Mouse (Mus musculus) midbrain, embryonic 14.5 days (tissue): ENCODE measurements at regions not wholly inside any gene's neighbourhood (a gene's known extent, or its start where the extent isn't known, plus 50 kb on each side); places are given as distances from the start of the nearest gene placed in this dataset.

ENCODE experiments used
- ATAC-seq: fragments of 200-750 bp; cut with Nextera tagmentation; 2 replicates; pipeline ENCODE4 v1.8.0; 2017; ENCODE audit warnings: moderate number of reproducible peaks, moderate library complexity; ENCODE audit not compliant: low FRiP score, low TSS enrichment
- DNase-seq: peaks from one replicate; pipeline ENCODE4 v3.0.0-alpha.2; 2015
- H3K27ac ChIP-seq: fragments of 300-500 bp; sonication (generic); replicated peaks from 2 replicates; pipeline ENCODE4 v1.5.1; 2014; ENCODE audit warnings: mild to moderate bottlenecking, low read depth, low read length, moderate library complexity
- H3K27me3 ChIP-seq: fragments of 300-500 bp; sonication (generic); 2 replicates; pipeline ENCODE4 v1.6.1; 2014; ENCODE audit warnings: low read length, control low read depth, mixed read lengths; ENCODE audit not compliant: control insufficient read depth, insufficient read depth
- H3K36me3 ChIP-seq: fragments of 300-500 bp; sonication (generic); 2 replicates; pipeline ENCODE4 v1.6.1; 2014; ENCODE audit warnings: low read length, control low read depth; ENCODE audit not compliant: control insufficient read depth, insufficient read depth
- H3K4me1 ChIP-seq: fragments of 300-500 bp; sonication (generic); 2 replicates; pipeline ENCODE4 v1.6.1; 2014; ENCODE audit warnings: mild to moderate bottlenecking, antibody characterized with exemption, low read length, control low read depth; ENCODE audit not compliant: control insufficient read depth, insufficient read depth
- H3K4me2 ChIP-seq: fragments of 300-500 bp; sonication (generic); 2 replicates; pipeline ENCODE4 v1.6.1; 2014; ENCODE audit warnings: mild to moderate bottlenecking, low read length, moderate library complexity
- H3K4me3 ChIP-seq: fragments of 300-500 bp; sonication (generic); replicated peaks from 2 replicates; pipeline ENCODE4 v1.5.1; 2014; ENCODE audit warnings: low read depth, low read length
- H3K9ac ChIP-seq: fragments of 300-500 bp; sonication (generic); replicated peaks from 2 replicates; pipeline ENCODE4 v1.6.1; 2014; ENCODE audit warnings: mild to moderate bottlenecking, low read length, moderate library complexity
- H3K9me3 ChIP-seq: fragments of 300-500 bp; sonication (generic); 2 replicates; pipeline ENCODE4 v1.6.1; 2016; ENCODE audit warnings: low read length, control low read depth, mixed read lengths; ENCODE audit not compliant: control insufficient read depth
- WGBS: fragments of 180-500 bp; shearing (Covaris S2); extraction: QIAGEN DNeasy Blood & Tissue Kit; methylation state at CpG from one replicate; pipeline ENCODE4 v1.1.7; 2014; 5-methylcytosine and 5-hydroxymethylcytosine counted together

DNA sequence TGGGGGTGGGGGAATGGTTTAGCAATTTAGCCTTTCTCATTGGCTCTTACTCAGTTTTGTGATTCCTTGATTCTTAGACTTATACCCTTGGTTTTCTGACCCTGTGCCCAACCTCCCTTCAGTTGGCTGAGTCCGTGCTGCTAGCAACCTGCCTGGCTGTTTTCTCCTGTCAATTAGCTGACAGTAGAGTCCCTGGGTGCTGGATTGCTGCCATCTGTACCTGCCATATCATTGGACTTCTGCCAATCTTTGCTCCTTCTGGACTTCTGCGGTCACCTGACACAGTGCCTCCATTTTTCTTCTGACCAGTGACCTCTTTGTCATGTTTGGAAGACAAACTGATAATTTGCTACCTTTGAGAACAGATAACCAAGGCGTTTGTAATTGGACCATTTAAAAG lies 140.5 kb downstream of the Cavin4 start:
- Histone ChIP-seq H3K27ac (no peak overlapping the region), H3K4me2 (no peak overlapping the region), H3K27me3 (no peaks in the 10 kb centered on the region), H3K9ac (no peak overlapping the region), H3K9me3 (no peaks in the 10 kb centered on the region), H3K4me1 (no peaks in the 10 kb centered on the region), H3K36me3 (no peaks in the 10 kb centered on the region), H3K4me3 (no peak overlapping the region)
- ATAC-seq, result no peak
- peak; percentile 25 for DNase-seq
- 66% methylated on average over 3 of the region's 3 CpGs for WGBS

DNA sequence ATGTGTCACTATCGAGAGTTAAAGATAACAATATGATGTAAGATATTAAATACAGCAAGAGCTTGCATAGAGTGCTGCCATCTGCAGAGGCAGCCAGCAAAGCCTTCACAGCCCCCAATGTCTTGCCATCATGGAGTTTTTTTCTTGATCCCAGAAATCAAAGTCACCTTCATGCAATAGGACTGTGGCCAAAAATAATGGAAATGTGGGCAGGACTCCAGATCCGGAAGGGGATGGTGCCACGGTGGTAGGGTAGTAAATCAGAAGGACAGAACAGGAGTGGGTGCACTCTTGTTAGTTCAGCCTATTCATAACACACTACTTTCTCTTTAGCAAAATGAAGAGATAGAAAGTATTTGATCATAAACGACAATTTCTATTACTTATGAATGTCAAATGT lies 145.3 kb downstream of the Cavin4 start:
- Histone ChIP-seq H3K4me3 (no peak overlapping the region), H3K36me3 (no peaks in the 10 kb centered on the region), H3K4me1 (no peaks in the 10 kb centered on the region), H3K27ac (no peak overlapping the region), H3K27me3 (no peaks in the 10 kb centered on the region), H3K4me2 (no peak overlapping the region), H3K9ac (no peak overlapping the region), H3K9me3 (no peaks in the 10 kb centered on the region)
- ATAC-seq, result no peak
- WGBS, result 84% methylated on average over 4 of the region's 4 CpGs
- no peak for DNase-seq

DNA sequence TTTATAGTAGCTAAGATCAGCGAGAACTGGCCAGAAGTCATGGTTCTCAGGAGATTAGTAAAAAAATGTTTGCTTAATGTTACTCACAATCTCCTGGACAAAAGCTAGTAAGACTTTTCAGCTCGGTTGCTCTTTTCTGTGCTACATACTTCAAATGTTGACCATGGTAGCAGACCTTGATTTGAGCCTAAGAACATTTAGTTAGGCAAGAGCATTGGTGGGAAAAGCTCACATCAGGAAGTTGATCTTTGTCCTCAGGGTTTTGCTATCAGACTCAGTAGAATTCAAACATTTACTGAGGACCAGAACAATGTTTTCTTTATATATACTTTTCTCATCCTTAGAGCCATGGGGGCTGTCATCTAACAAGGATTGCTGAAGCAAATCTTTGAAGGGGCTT lies 170.4 kb downstream of the Cavin4 start:
- H3K36me3 ChIP-seq, result no peaks in the 10 kb centered on the region
- 78% methylated on average over 2 of the region's 2 CpGs for WGBS

DNA sequence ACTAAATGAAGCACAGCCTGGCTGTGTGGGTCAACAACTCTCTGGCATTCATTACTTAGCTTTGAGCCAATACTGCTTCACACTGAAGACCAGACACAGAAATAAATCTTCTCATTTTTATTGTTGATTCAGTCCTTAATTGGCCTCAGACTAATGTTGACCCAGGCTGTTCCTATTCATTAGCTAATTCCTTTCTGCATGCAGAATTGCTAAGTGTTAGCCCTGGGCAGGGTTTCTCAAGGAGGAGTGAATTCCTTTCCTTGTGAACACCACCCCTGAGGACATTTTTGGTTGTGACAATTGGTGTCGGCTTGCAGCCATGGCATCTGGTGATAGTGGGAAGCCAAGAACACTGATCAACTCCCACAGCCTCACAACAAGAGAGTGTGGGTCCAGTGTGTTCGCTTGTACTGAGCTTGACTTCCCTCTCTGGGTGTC lies 179.5 kb downstream of the Cavin4 start:
- Histone ChIP-seq H3K36me3 (no peaks in the 10 kb centered on the region), H3K4me2 (no peak overlapping the region), H3K9me3 (no peaks in the 10 kb centered on the region), H3K9ac (no peak overlapping the region), H3K27ac (no peak overlapping the region), H3K4me3 (no peak overlapping the region), H3K27me3 (no peaks in the 10 kb centered on the region), H3K4me1 (no peaks in the 10 kb centered on the region)
- ATAC-seq (no peak), DNase-seq (no peak)
- 80% methylated on average over 2 of the region's 2 CpGs for WGBS

More for the DNA sequence above, 170.4 kb downstream of the Cavin4 start:
- Histone ChIP-seq H3K9ac (no peak overlapping the region), H3K4me3 (no peak overlapping the region), H3K4me2 (no peak overlapping the region), H3K4me1 (no peaks in the 10 kb centered on the region), H3K9me3 (no peaks in the 10 kb centered on the region), H3K27me3 (no peaks in the 10 kb centered on the region), H3K27ac (no peak overlapping the region)
- DNase-seq, result no peak
- ATAC-seq, result no peak

DNA sequence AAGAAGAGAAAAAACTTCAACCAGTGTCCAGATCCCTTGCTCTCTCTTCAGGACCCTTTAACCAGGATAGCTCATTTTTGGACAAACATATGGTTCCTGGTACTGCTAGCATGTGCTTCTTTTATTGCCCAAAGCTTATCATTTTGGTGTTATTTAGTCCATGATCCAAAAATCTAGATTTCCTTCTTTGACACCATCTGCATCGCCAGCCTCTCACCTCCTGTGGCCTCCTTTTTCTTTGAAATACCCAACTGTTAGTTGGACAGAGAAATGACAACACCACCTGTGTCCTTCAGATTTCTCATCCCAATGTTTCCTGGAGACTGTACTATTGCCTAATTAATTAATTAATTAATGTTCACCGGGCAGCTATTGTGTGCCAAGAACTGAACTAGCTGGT lies 188.0 kb upstream of the Plppr1 start:
- Histone ChIP-seq H3K9me3 (no peaks in the 10 kb centered on the region), H3K27me3 (no peaks in the 10 kb centered on the region), H3K36me3 (no peaks in the 10 kb centered on the region), H3K4me2 (no peak overlapping the region), H3K9ac (no peak overlapping the region), H3K4me3 (no peak overlapping the region), H3K27ac (no peak overlapping the region), H3K4me1 (no peaks in the 10 kb centered on the region)
- ATAC-seq, result no peak
- 88% methylated on average over 2 of the region's 2 CpGs for WGBS
- DNase-seq, result no peak

DNA sequence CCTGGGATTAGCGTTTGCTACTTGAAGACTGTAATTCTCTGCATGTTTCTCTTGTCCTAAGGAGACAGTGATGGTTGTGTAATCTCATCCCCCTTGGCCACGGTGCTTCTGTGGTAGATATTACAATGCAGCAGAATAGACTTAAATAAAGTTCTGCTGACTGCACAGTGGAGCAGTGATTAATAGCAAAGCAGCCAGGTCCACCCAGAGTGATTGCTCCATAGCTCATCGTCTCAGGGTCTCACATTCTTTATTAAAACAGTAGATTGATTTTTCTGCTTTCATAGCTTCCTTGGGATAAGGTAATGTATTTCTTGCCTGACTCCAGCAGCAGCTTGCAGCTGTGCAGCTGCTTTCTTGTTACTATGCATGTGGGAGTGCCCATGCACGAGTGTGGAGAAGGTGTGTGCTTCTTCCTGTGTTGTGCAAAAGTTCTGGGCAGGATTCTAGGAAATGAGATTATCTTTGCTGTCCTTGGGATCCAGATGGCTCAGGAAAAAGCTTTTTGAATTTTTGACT lies 169.9 kb upstream of the Plppr1 start:
- Histone ChIP-seq H3K27ac (no peak overlapping the region), H3K27me3 (no peaks in the 10 kb centered on the region), H3K4me3 (no peak overlapping the region), H3K36me3 (no peaks in the 10 kb centered on the region), H3K9ac (no peak overlapping the region), H3K4me1 (no peaks in the 10 kb centered on the region), H3K9me3 (no peaks in the 10 kb centered on the region), H3K4me2 (no peak overlapping the region)
- DNase-seq (no peak), ATAC-seq (no peak)
- 73% methylated on average over 4 of the region's 4 CpGs for WGBS

DNA sequence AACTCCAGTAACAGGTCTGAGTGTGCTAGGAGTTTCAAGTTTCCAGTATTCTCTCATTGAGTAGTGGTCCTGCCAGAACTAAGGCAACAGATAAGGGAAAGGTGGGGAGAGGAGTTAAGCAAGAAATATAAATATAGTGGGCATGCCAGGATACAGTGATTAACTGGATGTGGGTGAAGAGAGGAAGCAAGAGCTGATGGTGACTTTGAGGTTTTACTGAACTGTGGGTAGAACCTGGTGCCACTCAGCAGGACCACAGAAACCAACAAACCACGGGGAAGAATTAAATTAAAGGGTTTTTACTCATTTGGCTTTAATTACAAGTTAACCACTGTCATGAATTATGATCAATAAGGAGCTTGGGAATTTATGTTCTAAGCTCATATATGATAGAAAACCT lies 154.5 kb upstream of the Plppr1 start:
- Histone ChIP-seq H3K4me2 (no peak overlapping the region), H3K27ac (no peak overlapping the region), H3K27me3 (no peaks in the 10 kb centered on the region), H3K36me3 (no peaks in the 10 kb centered on the region), H3K9ac (no peak overlapping the region), H3K4me3 (no peak overlapping the region), H3K4me1 (no peaks in the 10 kb centered on the region), H3K9me3 (no peaks in the 10 kb centered on the region)
- ATAC-seq (no peak), DNase-seq (no peak)
- WGBS, result 93% methylated on average over 1 of the region's 1 CpGs

DNA sequence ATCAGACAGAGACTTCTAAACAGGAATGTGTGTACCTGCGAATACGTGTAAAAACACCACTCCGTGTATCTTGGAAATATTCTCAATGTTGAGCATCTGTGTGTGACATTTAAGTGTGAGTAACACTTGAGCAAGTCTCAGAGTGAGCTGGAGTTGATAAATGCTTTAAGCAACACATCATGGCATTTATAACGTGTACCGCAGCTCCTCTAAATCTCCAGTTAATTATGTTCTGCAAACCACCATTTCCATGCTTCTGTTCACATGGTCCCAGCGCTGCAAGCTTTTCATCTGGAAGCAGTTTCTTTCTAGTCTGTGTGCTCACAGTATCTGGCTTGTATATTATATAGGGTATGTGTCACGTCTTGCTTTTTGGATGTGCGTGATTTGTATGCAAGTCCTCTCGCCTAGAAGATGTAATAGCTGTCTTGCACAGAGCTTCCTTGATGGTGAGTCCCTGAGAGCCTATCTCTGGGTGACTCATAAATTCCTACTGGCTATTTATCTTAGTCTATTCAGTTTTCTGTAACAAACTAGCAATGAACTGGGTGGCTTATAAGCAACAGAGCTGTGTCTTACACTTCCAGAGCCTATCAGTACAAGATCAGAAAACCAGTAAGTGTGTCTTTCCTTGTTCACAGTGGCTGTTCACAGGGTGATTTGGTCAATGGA lies 153.7 kb upstream of the Plppr1 start:
- WGBS, result 88% methylated on average over 9 of the region's 9 CpGs
- H3K4me1 ChIP-seq, result no peaks in the 10 kb centered on the region
- no peak overlapping the region for H3K4me2 ChIP-seq
- H3K4me3 ChIP-seq, result no peak overlapping the region
- no peak for DNase-seq
- H3K9ac ChIP-seq, result no peak overlapping the region
- no peak for ATAC-seq
- no peaks in the 10 kb centered on the region for H3K9me3 ChIP-seq
- H3K27ac ChIP-seq, result no peak overlapping the region
- no peaks in the 10 kb centered on the region for H3K27me3 ChIP-seq
- no peaks in the 10 kb centered on the region for H3K36me3 ChIP-seq

DNA sequence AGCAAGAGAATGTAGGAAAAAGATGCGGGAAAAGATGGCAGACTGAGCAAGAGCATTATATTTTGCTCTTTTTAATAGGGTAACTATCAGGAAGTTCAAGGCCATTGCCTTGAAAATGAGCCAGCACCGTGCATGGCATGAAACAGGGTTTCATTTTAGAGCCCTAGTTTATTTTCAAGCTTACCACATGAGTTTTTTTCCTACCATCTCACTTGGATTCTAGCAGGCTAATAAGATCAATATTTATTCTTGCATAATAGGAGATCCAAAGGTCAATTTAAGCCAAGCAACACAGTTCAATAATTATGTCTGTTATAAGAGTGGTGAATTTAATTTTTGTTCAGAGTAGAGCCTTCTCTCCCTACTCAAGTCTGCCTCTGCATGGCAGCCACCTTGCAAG lies 149.9 kb upstream of the Plppr1 start:
- ATAC-seq (no peak), DNase-seq (no peak)
- Histone ChIP-seq H3K9me3 (no peaks in the 10 kb centered on the region), H3K4me1 (no peaks in the 10 kb centered on the region), H3K4me3 (no peak overlapping the region), H3K27me3 (no peaks in the 10 kb centered on the region), H3K9ac (no peak overlapping the region), H3K4me2 (no peak overlapping the region), H3K27ac (no peak overlapping the region), H3K36me3 (no peaks in the 10 kb centered on the region)
- 78% methylated on average over 2 of the region's 2 CpGs for WGBS
